Mouse (Mus musculus): Measurements from ENCODE around the gene Zc2hc1b. TPM values are rescaled to one million over a fixed set of nuclear protein-coding genes. Genes with fewer than 3 reads are reported as not detected.

Zc2hc1b gene
- polyA plus RNA-seq, 1 experiment from 2014 or later: not detected

DNA sequence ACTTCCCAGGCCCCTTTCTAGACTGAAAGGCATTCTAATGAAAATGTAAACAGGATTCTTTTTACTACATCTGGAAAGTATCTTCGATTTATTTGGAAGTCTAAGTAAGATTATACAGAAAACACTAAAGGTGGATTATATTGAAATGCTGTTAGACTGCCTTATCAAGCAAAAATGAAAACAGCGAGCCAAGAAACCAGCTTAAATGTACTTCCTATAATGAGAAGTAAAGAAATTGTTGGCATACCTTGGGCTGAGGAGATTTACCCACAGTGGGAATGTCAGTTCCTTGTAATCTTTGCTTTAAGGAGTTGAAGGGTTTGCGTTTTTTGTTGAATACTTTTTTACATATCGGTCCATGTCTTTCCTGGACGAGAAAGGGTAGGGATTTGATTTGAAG lies 9.4 kb downstream of the Zc2hc1b start:
- H3K36me3 ChIP-seq (ENCODE audit: insufficient read depth, low read length): no peaks in the 10 kb centered on the region
- no peak overlapping the region for H3K9ac ChIP-seq (ENCODE audit: low read depth, low read length)
- no peak overlapping the region for H3K4me3 ChIP-seq (replicated peaks; ENCODE audit: low read depth, low read length)
- no peaks in the 10 kb centered on the region for H3K27me3 ChIP-seq (ENCODE audit: insufficient read depth, low read length)
- 82% methylated on average over 5 of the region's 5 CpGs for WGBS
- no peak overlapping the region for H3K4me2 ChIP-seq (ENCODE audit: low read length)
- DNase-seq (ENCODE audit: low spot score): no peak
- no peak overlapping the region for H3K27ac ChIP-seq
- no peak for ATAC-seq (replicated peaks; ENCODE audit: low FRiP score, low read depth)
- TF ChIP-seq CTCF (IDR thresholded peaks at IDR 0.05; ENCODE audit: low read depth): no peak
- no peaks in the 10 kb centered on the region for H3K9me3 ChIP-seq (replicated peaks; ENCODE audit: low read length)
- H3K4me1 ChIP-seq (replicated peaks; ENCODE audit: insufficient read depth, low read length): 0 out of 2 replicates have a peak, but pooled peaks cover 10% of the 10 kb centered on the region

DNA sequence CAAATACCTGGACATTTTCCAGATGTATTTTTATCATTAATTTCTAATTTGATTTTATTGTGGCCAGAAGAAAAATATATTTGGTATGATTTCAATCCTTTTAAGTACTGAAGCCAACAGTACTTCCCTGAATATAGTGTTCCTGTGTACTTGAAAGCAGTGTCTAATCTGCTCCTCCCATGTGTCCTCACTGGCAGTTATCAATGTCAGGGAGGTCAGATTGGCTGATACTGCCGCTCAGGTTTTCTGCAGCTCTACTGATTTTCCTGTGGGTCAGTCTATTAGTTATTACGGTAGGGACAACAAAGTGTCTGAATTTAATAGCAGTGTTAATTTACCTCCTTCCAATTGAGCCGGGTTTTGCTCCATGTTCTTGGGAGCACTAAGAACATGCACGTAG lies 15.8 kb downstream of the Zc2hc1b start:
- H3K4me3 ChIP-seq (replicated peaks; ENCODE audit: low read depth, low read length): no peak overlapping the region
- WGBS: 73% methylated on average over 4 of the region's 4 CpGs
- no peak for ATAC-seq (replicated peaks; ENCODE audit: low FRiP score, low read depth)
- TF ChIP-seq CTCF (IDR thresholded peaks at IDR 0.05; ENCODE audit: low read depth): no peak
- H3K4me1 ChIP-seq (replicated peaks; ENCODE audit: insufficient read depth, low read length): no peaks in the 10 kb centered on the region
- no peaks in the 10 kb centered on the region for H3K36me3 ChIP-seq (ENCODE audit: insufficient read depth, low read length)
- no peaks in the 10 kb centered on the region for H3K27me3 ChIP-seq (ENCODE audit: insufficient read depth, low read length)
- H3K9me3 ChIP-seq (replicated peaks; ENCODE audit: low read length): no peaks in the 10 kb centered on the region
- no peak overlapping the region for H3K9ac ChIP-seq (ENCODE audit: low read depth, low read length)
- H3K4me2 ChIP-seq (ENCODE audit: low read length): no peak overlapping the region
- no peak for DNase-seq (ENCODE audit: low spot score)
- H3K27ac ChIP-seq: no peak overlapping the region

DNA sequence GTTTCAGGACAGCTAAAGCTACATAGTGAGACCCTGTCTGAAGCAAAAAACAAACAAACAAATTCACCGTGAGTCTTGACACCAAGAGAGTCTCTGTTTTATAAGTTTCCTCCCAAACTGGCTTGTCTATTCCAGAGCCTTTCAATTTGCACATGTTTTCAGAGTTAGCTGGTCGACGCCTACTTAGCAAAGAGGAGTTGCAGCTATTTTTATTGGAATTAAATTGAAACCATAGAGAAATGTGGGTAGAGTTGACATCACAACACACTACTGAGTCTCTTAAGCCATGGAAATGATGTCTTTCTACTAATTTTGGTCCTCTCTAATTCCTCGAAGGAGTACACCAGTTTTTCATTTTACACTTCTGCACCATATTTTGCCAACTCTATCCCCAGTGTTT lies 16.9 kb downstream of the Zc2hc1b start:
- H3K36me3 ChIP-seq (ENCODE audit: insufficient read depth, low read length): no peaks in the 10 kb centered on the region
- no peak overlapping the region for H3K27ac ChIP-seq
- no peaks in the 10 kb centered on the region for H3K4me1 ChIP-seq (replicated peaks; ENCODE audit: insufficient read depth, low read length)
- no peak for DNase-seq (ENCODE audit: low spot score)
- no peak overlapping the region for H3K4me2 ChIP-seq (ENCODE audit: low read length)
- 85% methylated on average over 4 of the region's 4 CpGs for WGBS
- no peak overlapping the region for H3K9ac ChIP-seq (ENCODE audit: low read depth, low read length)
- no peak for TF ChIP-seq CTCF (IDR thresholded peaks at IDR 0.05; ENCODE audit: low read depth)
- no peak for ATAC-seq (replicated peaks; ENCODE audit: low FRiP score, low read depth)
- H3K4me3 ChIP-seq (replicated peaks; ENCODE audit: low read depth, low read length): no peak overlapping the region
- no peaks in the 10 kb centered on the region for H3K9me3 ChIP-seq (replicated peaks; ENCODE audit: low read length)
- H3K27me3 ChIP-seq (ENCODE audit: insufficient read depth, low read length): no peaks in the 10 kb centered on the region

- no peak for ATAC-seq (replicated peaks; ENCODE audit: low FRiP score, low read depth)
- WGBS: 90% methylated on average over 5 of the region's 5 CpGs
- TF ChIP-seq CTCF (IDR thresholded peaks at IDR 0.05; ENCODE audit: low read depth): no peak
- H3K9ac ChIP-seq (ENCODE audit: low read depth, low read length): no peak overlapping the region
- H3K9me3 ChIP-seq (replicated peaks; ENCODE audit: low read length): no peaks in the 10 kb centered on the region
- DNase-seq (ENCODE audit: low spot score): no peak
- H3K36me3 ChIP-seq (ENCODE audit: insufficient read depth, low read length): no peaks in the 10 kb centered on the region
- no peaks in the 10 kb centered on the region for H3K4me1 ChIP-seq (replicated peaks; ENCODE audit: insufficient read depth, low read length)
- no peak overlapping the region for H3K4me3 ChIP-seq (replicated peaks; ENCODE audit: low read depth, low read length)
- H3K4me2 ChIP-seq (ENCODE audit: low read length): no peak overlapping the region
- H3K27me3 ChIP-seq (ENCODE audit: insufficient read depth, low read length): no peaks in the 10 kb centered on the region
- H3K27ac ChIP-seq: no peak overlapping the region
Measured at GRCm38 (mm10) chr10:13155377-13155776, 22.4 kb downstream of the Zc2hc1b start.

DNA sequence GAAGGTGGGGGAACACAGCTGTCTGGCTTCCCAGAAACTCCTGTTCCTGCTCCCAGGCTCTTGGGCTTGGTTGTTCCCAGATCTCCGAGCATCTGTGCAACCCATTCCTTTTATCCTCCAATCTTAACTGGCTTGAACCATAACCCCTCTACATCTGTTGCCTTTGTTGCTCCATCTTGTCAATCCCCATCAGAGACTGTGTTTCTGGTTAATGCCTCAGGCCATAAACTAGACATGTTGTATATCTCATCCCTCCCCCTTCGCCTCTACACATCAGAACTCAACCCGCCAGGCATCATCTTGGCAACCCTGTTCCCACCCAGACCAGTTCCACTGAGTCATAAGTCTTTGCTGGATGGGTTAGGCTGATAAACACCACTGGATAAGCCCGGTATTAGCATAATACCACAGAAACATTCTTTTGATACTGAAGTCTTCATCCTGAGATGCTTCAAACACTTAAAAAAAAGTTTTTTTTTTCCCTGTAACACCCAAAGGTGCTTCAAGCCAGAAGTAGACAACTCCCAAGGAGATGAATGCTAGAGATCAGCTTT lies 24.9 kb downstream of the Zc2hc1b start:
- no peak for DNase-seq (ENCODE audit: low spot score)
- Histone ChIP-seq H3K27ac (no peak overlapping the region), H3K9me3 (replicated peaks; ENCODE audit: low read length) (no peaks in the 10 kb centered on the region), H3K4me1 (replicated peaks; ENCODE audit: insufficient read depth, low read length) (no peaks in the 10 kb centered on the region), H3K36me3 (ENCODE audit: insufficient read depth, low read length) (no peaks in the 10 kb centered on the region), H3K9ac (ENCODE audit: low read depth, low read length) (no peak overlapping the region), H3K27me3 (ENCODE audit: insufficient read depth, low read length) (no peaks in the 10 kb centered on the region), H3K4me3 (replicated peaks; ENCODE audit: low read depth, low read length) (no peak overlapping the region), H3K4me2 (ENCODE audit: low read length) (no peak overlapping the region)
- no peak for ATAC-seq (replicated peaks; ENCODE audit: low FRiP score, low read depth)
- no peak for TF ChIP-seq CTCF (IDR thresholded peaks at IDR 0.05; ENCODE audit: low read depth)
- WGBS: 89% methylated on average over 4 of the region's 4 CpGs

GRCm38 (mm10) chr10:13151353-13151752 lies 26.5 kb downstream of the Zc2hc1b start:
- no peak for TF ChIP-seq CTCF (IDR thresholded peaks at IDR 0.05; ENCODE audit: low read depth)
- no peak for ATAC-seq (replicated peaks; ENCODE audit: low FRiP score, low read depth)
- Histone ChIP-seq H3K4me3 (replicated peaks; ENCODE audit: low read depth, low read length) (no peak overlapping the region), H3K27me3 (ENCODE audit: insufficient read depth, low read length) (no peaks in the 10 kb centered on the region), H3K9me3 (replicated peaks; ENCODE audit: low read length) (no peaks in the 10 kb centered on the region), H3K9ac (ENCODE audit: low read depth, low read length) (no peak overlapping the region), H3K4me2 (ENCODE audit: low read length) (no peak overlapping the region), H3K4me1 (replicated peaks; ENCODE audit: insufficient read depth, low read length) (no peaks in the 10 kb centered on the region), H3K36me3 (ENCODE audit: insufficient read depth, low read length) (no peaks in the 10 kb centered on the region), H3K27ac (no peak overlapping the region)
- peak; percentile 82 for DNase-seq (ENCODE audit: low spot score)
- WGBS: 52% methylated on average over 5 of the region's 5 CpGs

GRCm38 (mm10) chr10:13150435-13150834 lies 27.4 kb downstream of the Zc2hc1b start:
- no peak for TF ChIP-seq CTCF (IDR thresholded peaks at IDR 0.05; ENCODE audit: low read depth)

More at GRCm38 (mm10) chr10:13150435-13150834, 27.4 kb downstream of the Zc2hc1b start:
- Histone ChIP-seq H3K9me3 (replicated peaks; ENCODE audit: low read length) (no peaks in the 10 kb centered on the region), H3K4me3 (replicated peaks; ENCODE audit: low read depth, low read length) (no peak overlapping the region), H3K27ac (no peak overlapping the region), H3K27me3 (ENCODE audit: insufficient read depth, low read length) (no peaks in the 10 kb centered on the region), H3K4me1 (replicated peaks; ENCODE audit: insufficient read depth, low read length) (no peaks in the 10 kb centered on the region), H3K4me2 (ENCODE audit: low read length) (no peak overlapping the region), H3K9ac (ENCODE audit: low read depth, low read length) (no peak overlapping the region), H3K36me3 (ENCODE audit: insufficient read depth, low read length) (no peaks in the 10 kb centered on the region)
- ATAC-seq (replicated peaks; ENCODE audit: low FRiP score, low read depth) (no peak), DNase-seq (ENCODE audit: low spot score) (no peak)
- WGBS: 73% methylated on average over 3 of the region's 3 CpGs
